Comparison of ENCODE assay signal across 8 mouse cellular contexts in genomic region chr7:6363047-6363488, GRCm38 (mm10). TPM values are rescaled to one million over a fixed set of nuclear protein-coding genes. Genes with fewer than 3 reads are reported as not detected.
DNase-seq lines count a peak whose midpoint lies in the region; ATAC-seq lines count a peak whose summit lies in the region.

Gene Zfp78, plus strand, starts transcription at chr7:6363280.

- DNase-seq in adrenal gland, adult 2 months: peak; percentile 91
- DNase-seq in adrenal gland, postnatal 4 days (ENCODE audit: low spot score in 2 of 2): no peak
- peak; percentile 85 for DNase-seq in urinary bladder, postnatal 14 days (ENCODE audit: low spot score)
- DNase-seq in urinary bladder, postnatal 36 days (ENCODE audit: low spot score in 2 of 2): no peak
- peak; percentile 69 for DNase-seq in gastrocnemius, postnatal 10 days
- peak; percentile 92 for DNase-seq in kidney, postnatal 14 days
- peak; percentile 83 to 84 for DNase-seq in right cerebral cortex, postnatal 36 days (ENCODE audit: low spot score in 2 of 2)

- peak; percentile 68 for ATAC-seq in megakaryocyte, adult 5-6 weeks (ENCODE audit: poor library complexity, severe bottlenecking)

RNA-seq across cellular contexts. Expression of gene Zfp78, which starts in this region (rescaled TPM):
- total RNA-seq in adrenal gland, adult 2 months (2021): 1 to 10 TPM; 1.9 to 3.0 TPM
- 0.02 and 0.20 TPM in 2 replicates for polyA plus RNA-seq in adrenal gland, adult 2 months (2012; rRNA removed)
- 1 to 10 TPM; 3.9 to 4.0 TPM for total RNA-seq in adrenal gland, postnatal 4 days (2021)
- under 1 TPM; 0.84 to 0.92 TPM for total RNA-seq in gastrocnemius, postnatal 10 days (2021)
- total RNA-seq in megakaryocyte, adult 5-6 weeks (2015): 2.9 and 4.3 TPM in 2 replicates
- total RNA-seq in megakaryocyte, adult 5-6 weeks (2017): 2.0 and 5.1 TPM in 2 replicates

Comparison
In these comparisons a context has a peak if more than half of its experiments do, and no peak if none do; other contexts are left out.
1. DNase-seq: peak in adrenal gland, adult 2 months (single experiment), urinary bladder, postnatal 14 days (single experiment), kidney, postnatal 14 days (single experiment) and right cerebral cortex, postnatal 36 days (2 of 2); none in adrenal gland, postnatal 4 days (0 of 2) and urinary bladder, postnatal 36 days (0 of 2).
2. Peak in DNase-seq in gastrocnemius, postnatal 10 days; RNA of the gene not detected or under 1 TPM.